8 mouse cellular contexts compared by ENCODE assay signal in the genomic region with DNA sequence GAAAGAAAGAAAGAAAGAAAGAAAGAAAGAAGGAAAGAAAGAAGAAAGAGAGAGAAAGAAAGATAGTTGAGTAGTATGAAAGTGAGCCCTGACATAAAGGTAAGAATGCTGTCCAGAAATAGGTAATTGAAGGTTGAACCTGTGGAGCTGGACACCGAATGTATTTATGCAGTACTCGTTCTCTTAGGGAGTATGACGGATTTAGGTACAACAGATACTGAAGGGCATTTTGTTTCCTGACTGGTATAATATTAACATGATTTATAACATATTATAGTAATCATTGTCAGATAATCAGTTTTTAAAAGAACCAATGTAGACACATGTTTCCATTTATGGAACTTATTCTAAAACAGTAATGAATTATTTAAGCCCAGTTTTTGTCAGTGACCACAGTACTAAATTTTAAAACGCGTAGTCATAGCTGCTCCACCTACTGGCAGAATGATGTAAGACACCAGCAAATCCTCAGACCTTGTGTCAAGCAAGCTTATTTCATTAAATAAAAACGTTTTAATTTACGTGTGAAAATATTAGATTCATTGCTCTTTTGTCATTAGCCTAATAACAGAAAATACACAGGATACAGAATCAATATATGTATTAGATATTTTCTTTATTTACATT.
DNase-seq lines count a peak whose midpoint lies in the region; ATAC-seq and TF ChIP-seq lines count a peak whose summit lies in the region.

No protein-coding gene starts in this region.

- no peak overlapping the region for H3K4me2 ChIP-seq in liver, embryonic 11.5 days
- no peak overlapping the region for H3K4me2 ChIP-seq in limb, embryonic 14.5 days (replicated peaks; ENCODE audit: low read depth, low read length, severe bottlenecking)

- ATAC-seq in liver, embryonic 11.5 days (replicated peaks; ENCODE audit: low FRiP score), result no peak
- peak; percentile 69 for ATAC-seq in granulocyte monocyte progenitor cell, adult 5-6 weeks (replicated peaks; ENCODE audit: poor library complexity, severe bottlenecking)
- no peak for ATAC-seq in limb, embryonic 14.5 days (ENCODE audit: low FRiP score, low read depth)

- no peaks in the 10 kb centered on the region for H3K9me3 ChIP-seq in liver, embryonic 11.5 days (ENCODE audit: control insufficient read depth, low read length)
- no peaks in the 10 kb centered on the region for H3K9me3 ChIP-seq in limb, embryonic 14.5 days (ENCODE audit: control insufficient read depth, low read length)

- TF ChIP-seq POLR2A in liver, adult 2 months (IDR thresholded peaks at IDR 0.05; ENCODE audit: extremely low read depth, insufficient read depth, low read length), result no peak
- no peak for TF ChIP-seq POLR2A in brain, embryonic 14.5 days (IDR thresholded peaks at IDR 0.05; ENCODE audit: borderline replicate concordance, extremely low read depth, insufficient read depth, insufficient read length, poor library complexity, severe bottlenecking)
- TF ChIP-seq POLR2A in limb, embryonic 14.5 days (IDR thresholded peaks at IDR 0.05; ENCODE audit: borderline replicate concordance, extremely low read depth, insufficient read depth, insufficient read length), result no peak

- peak; percentile 17; the same call in 1 of the 2 replicates for TF ChIP-seq CTCF in liver, adult 2 months (IDR thresholded peaks at IDR 0.05; ENCODE audit: low read depth, low read length)
- TF ChIP-seq CTCF in brain, embryonic 14.5 days (IDR thresholded peaks at IDR 0.05; ENCODE audit: borderline replicate concordance, extremely low read depth, insufficient read depth, insufficient read length), result peak; percentile 63; the same call in 1 of the 2 replicates

- peaks cover 1% of the 10 kb centered on the region; the same call in 1 of the 2 replicates for H3K4me1 ChIP-seq in liver, adult 2 months (ENCODE audit: control insufficient read depth, insufficient read depth, low read length)
- no peaks in the 10 kb centered on the region for H3K4me1 ChIP-seq in liver, embryonic 11.5 days (replicated peaks; ENCODE audit: control insufficient read depth, insufficient read depth, low read length)
- H3K4me1 ChIP-seq in limb, embryonic 14.5 days (ENCODE audit: control insufficient read depth, insufficient read depth, low read length), result no peaks in the 10 kb centered on the region

- 40% methylated on average over 7 of the region's 7 CpGs for WGBS in liver, adult 2 months
- 49% methylated on average over 7 of the region's 7 CpGs for WGBS in liver, embryonic 11.5 days
- 47% methylated on average over 7 of the region's 7 CpGs for WGBS in limb, embryonic 14.5 days

- no peaks in the 10 kb centered on the region for H3K79me2 ChIP-seq in liver, adult 2 months (ENCODE audit: control insufficient read depth, insufficient read depth, low read length)

- no peaks in the 10 kb centered on the region for H3K27me3 ChIP-seq in liver, adult 2 months (ENCODE audit: control insufficient read depth, insufficient read depth, low read length)
- no peaks in the 10 kb centered on the region for H3K27me3 ChIP-seq in liver, embryonic 11.5 days (replicated peaks; ENCODE audit: control insufficient read depth, insufficient read depth, low read length)
- no peaks in the 10 kb centered on the region for H3K27me3 ChIP-seq in limb, embryonic 14.5 days (ENCODE audit: control insufficient read depth, insufficient read depth, low read length)

- peak; percentile 45 for DNase-seq in adrenal gland, postnatal 10 days
- no peak for DNase-seq in adrenal gland, adult 8-10 months
- DNase-seq in liver, adult 2 months (ENCODE audit: extremely low read depth, low read depth, low spot score), result peak; percentile 61
- DNase-seq in liver, embryonic 11.5 days (ENCODE audit: low spot score), result no peak
- DNase-seq in brain, embryonic 14.5 days (ENCODE audit: low read depth), result peak; percentile 83
- peak; percentile 77 for DNase-seq in limb, embryonic 14.5 days (ENCODE audit: low spot score)
- DNase-seq in spleen, adult 18-20 months, result no peak

- no peaks in the 10 kb centered on the region for H3K36me3 ChIP-seq in liver, adult 2 months (ENCODE audit: control insufficient read depth, insufficient read depth, low read length)
- H3K36me3 ChIP-seq in liver, embryonic 11.5 days (ENCODE audit: control insufficient read depth, insufficient read depth, low read length), result no peaks in the 10 kb centered on the region
- no peaks in the 10 kb centered on the region for H3K36me3 ChIP-seq in limb, embryonic 14.5 days (ENCODE audit: control insufficient read depth, insufficient read depth, low read length)

- H3K4me3 ChIP-seq in liver, adult 2 months (ENCODE audit: insufficient read depth, low read depth, low read length), result no peak overlapping the region
- no peak overlapping the region for H3K4me3 ChIP-seq in liver, embryonic 11.5 days (ENCODE audit: low read depth, low read length)
- H3K4me3 ChIP-seq in limb, embryonic 14.5 days (replicated peaks; ENCODE audit: low read length), result no peak overlapping the region

- no peak overlapping the region for H3K9ac ChIP-seq in liver, adult 2 months (ENCODE audit: low read depth, low read length)
- H3K9ac ChIP-seq in liver, embryonic 11.5 days (ENCODE audit: low read depth, low read length), result no peak overlapping the region
- H3K9ac ChIP-seq in limb, embryonic 14.5 days (ENCODE audit: low read depth, low read length, severe bottlenecking), result no peak overlapping the region

- no peak overlapping the region for H3K27ac ChIP-seq in liver, adult 2 months (replicated peaks; ENCODE audit: insufficient read depth, low read depth, low read length)
- H3K27ac ChIP-seq in liver, embryonic 11.5 days (ENCODE audit: low read depth, low read length), result no peak overlapping the region
- H3K27ac ChIP-seq in limb, embryonic 14.5 days (replicated peaks; ENCODE audit: low read depth, low read length), result no peak overlapping the region

Comparison
In these comparisons a context has a peak if more than half of its experiments do, and no peak if none do; other contexts are left out.
1. DNase-seq: peak in adrenal gland, postnatal 10 days (single experiment), liver, adult 2 months (single experiment), brain, embryonic 14.5 days (single experiment) and limb, embryonic 14.5 days (single experiment); none in adrenal gland, adult 8-10 months (single experiment), liver, embryonic 11.5 days (single experiment) and spleen, adult 18-20 months (0 of 2).